Mouse (Mus musculus) midbrain, embryonic 12.5 days (tissue): ENCODE measurements around the gene Ttc34. TPM values are rescaled to one million over a fixed set of nuclear protein-coding genes. Genes with fewer than 3 reads are reported as not detected.
A peak's percentile ranks its signal among the peaks of the same experiment; 100 is the strongest.

Experiments used
- ATAC-seq: fragments of 200-750 bp; cut with Nextera tagmentation; 2 replicates; pipeline ENCODE4 v1.8.0; 2017; ENCODE audit warnings: low read depth, moderate TSS enrichment, moderate library complexity; ENCODE audit not compliant: low FRiP score
- H3K27ac ChIP-seq: fragments of 300-500 bp; sonication (generic); replicated peaks from 2 replicates; pipeline ENCODE4 v1.5.1; 2016; ENCODE audit warnings: mild to moderate bottlenecking
- H3K27me3 ChIP-seq: fragments of 300-500 bp; sonication (generic); 2 replicates; pipeline ENCODE4 v1.6.1; 2016; ENCODE audit warnings: mild to moderate bottlenecking
- H3K36me3 ChIP-seq: fragments of 300-500 bp; sonication (generic); 2 replicates; pipeline ENCODE4 v1.6.1; 2016
- H3K4me1 ChIP-seq: fragments of 300-500 bp; sonication (generic); 2 replicates; pipeline ENCODE4 v1.6.1; 2016
- H3K4me2 ChIP-seq: fragments of 300-500 bp; sonication (generic); replicated peaks from 2 replicates; pipeline ENCODE4 v1.6.1; 2016; ENCODE audit warnings: mild to moderate bottlenecking, moderate library complexity
- H3K4me3 ChIP-seq: fragments of 300-500 bp; sonication (generic); 2 replicates; pipeline ENCODE4 v1.5.1; 2016; ENCODE audit warnings: mild to moderate bottlenecking
- H3K9ac ChIP-seq: fragments of 300-500 bp; sonication (generic); replicated peaks from 2 replicates; pipeline ENCODE4 v1.6.1; 2016; ENCODE audit warnings: mild to moderate bottlenecking, moderate library complexity
- H3K9me3 ChIP-seq: fragments of 300-500 bp; sonication (generic); 2 replicates; pipeline ENCODE4 v1.6.1; 2016; ENCODE audit warnings: mild to moderate bottlenecking
- WGBS: fragments of 180-500 bp; shearing (Covaris S2); methylation state at CpG from one replicate; pipeline ENCODE4 v1.1.7; 2016; 5-methylcytosine and 5-hydroxymethylcytosine counted together
- polyA plus RNA-seq: library from polyadenylated mRNA; unstranded; fragments of >200 nt; fragmentation: Nextera tagmentation; extraction: Ambion mirVana; gene quantifications from 2 replicates; pipeline ENCODE4 v1.2.1, GENCODE M21; 2016

The Ttc34 gene
- polyA plus RNA-seq, 1 experiment from 2014 or later = 0.46 TPM

DNA sequence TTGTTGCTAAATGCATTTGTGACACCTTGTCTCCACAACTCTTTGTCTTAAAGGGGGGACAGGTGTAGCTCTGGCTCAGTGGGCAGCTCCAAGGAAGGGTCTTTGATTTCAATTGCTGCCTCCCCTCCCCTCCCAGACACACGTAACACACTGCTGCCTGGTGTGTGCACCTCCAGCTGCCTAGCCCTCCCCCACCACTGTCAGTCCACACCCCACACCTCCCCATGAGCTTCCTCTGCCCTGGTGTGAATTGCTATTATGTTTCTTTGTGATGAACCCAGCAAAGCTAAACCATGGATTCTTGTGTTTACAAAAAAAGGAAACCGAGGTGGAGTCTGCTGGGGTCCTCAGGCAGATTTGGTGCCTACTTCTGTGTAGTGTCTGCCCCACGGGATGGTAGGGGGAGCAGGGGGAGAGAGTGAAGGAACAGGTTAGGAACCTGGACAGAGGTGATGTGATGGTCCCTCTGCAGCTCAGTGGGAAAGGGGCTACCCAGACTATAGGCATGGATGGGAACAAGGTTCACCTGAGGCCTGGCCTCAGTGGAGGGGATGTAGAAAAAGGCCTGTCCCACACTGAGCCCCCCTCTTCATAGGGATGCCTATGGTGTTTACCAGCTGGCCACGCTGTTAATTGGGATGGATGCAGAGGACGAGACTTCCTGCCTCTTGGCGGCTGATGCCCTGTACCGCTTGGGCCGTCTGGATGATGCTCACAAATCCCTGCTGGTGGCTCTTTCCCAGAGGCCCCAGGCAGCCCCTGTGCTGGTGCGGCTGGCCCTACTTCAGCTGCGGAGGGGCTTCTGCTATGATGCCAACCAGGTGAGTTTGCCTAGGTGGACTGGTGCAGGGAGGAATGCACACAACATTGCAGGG, 20.3 kb downstream of the Ttc34 start:
- Histone ChIP-seq H3K4me1 (peaks cover 14% of the 10 kb centered on the region), H3K9me3 (no peaks in the 10 kb centered on the region), H3K4me3 (no peak overlapping the region), H3K4me2 (no peak overlapping the region), H3K9ac (no peak overlapping the region), H3K36me3 (no peaks in the 10 kb centered on the region), H3K27ac (no peak overlapping the region), H3K27me3 (peaks cover 70% of the 10 kb centered on the region)
- no peak for ATAC-seq
- WGBS = 84% methylated on average over 10 of the region's 10 CpGs

DNA sequence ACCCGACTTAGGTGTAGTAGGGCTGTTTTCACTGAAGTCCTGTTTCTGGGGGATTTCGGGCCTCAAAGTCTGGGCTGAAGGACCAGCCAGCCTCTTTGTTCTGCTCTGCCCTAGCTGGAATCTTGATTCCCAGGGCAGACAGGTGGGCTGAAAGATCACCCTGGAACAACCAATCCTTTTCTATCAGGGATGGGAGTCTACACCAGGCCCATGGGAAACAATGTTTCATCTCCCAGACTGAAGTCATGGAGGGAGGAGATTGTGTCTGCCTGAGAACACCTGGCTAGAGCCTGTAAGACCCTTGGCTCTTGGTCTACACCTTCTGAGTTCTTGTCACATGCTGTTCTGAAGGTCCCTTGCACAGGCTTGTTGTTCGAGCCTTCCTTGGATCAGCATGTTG, 21.3 kb downstream of the Ttc34 start:
- Histone ChIP-seq H3K27ac (no peak overlapping the region), H3K27me3 (peaks cover 64% of the 10 kb centered on the region), H3K9ac (no peak overlapping the region), H3K4me1 (peaks cover 15% of the 10 kb centered on the region), H3K4me2 (no peak overlapping the region), H3K4me3 (no peak overlapping the region), H3K9me3 (no peaks in the 10 kb centered on the region), H3K36me3 (no peaks in the 10 kb centered on the region)
- WGBS = 75% methylated on average over 3 of the region's 3 CpGs
- no peak for ATAC-seq

DNA sequence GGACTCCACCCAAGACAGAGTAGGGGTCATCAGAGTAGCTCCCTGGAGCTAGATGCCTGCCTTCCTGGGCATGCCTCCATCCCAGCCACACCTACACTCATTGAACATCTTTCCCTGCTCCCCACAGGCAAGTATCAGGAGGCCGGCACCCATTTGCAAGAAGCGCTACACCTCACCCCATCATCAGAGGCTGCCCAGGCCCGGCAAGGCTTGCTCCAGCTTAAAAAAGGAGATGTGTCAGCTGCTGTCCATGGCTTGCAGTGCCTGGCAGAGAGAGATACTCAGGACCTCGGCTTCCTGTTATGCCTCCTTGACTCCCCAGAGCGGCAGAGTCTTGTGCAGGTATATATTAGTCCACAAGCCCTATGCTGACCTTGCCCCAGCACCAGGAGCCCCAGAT, 24.7 kb downstream of the Ttc34 start:
- Histone ChIP-seq H3K9me3 (no peaks in the 10 kb centered on the region), H3K4me1 (peaks cover 14% of the 10 kb centered on the region), H3K36me3 (no peaks in the 10 kb centered on the region), H3K9ac (no peak overlapping the region), H3K4me2 (no peak overlapping the region), H3K4me3 (no peak overlapping the region), H3K27me3 (peaks cover 46% of the 10 kb centered on the region), H3K27ac (no peak overlapping the region)
- 79% methylated on average over 5 of the region's 5 CpGs for WGBS
- ATAC-seq = no peak

DNA sequence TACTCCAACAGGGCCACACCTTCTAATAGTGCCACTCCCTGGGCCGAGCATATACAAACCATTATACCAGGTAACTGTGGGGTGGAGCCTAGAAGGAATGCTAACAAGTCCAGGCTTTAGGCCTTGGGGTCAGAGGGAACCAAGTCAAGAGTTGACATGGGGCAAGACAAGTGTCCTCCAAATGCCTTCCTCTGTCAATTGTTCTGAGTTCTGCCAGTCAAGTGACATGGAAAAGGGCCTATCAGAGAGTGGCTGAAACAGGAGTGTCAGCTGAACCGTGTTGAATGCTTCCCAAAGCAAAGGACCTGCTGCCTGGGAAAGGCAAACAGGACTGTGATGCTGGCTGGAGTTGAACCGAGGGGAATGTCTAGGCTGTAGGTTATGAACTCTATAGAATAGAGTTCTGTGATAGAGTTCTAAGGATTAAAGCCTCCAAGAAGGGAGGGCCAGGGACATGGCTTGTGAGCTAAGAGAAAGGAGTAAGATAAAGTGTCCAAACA, 26.2 kb downstream of the Ttc34 start:
- WGBS = 79% methylated on average over 3 of the region's 3 CpGs
- Histone ChIP-seq H3K27me3 (peaks cover 42% of the 10 kb centered on the region), H3K9me3 (no peaks in the 10 kb centered on the region), H3K9ac (no peak overlapping the region), H3K27ac (peak overlapping the region; percentile 71; the same call in 1 of the 2 replicates), H3K36me3 (no peaks in the 10 kb centered on the region), H3K4me3 (no peak overlapping the region), H3K4me1 (peaks cover 14% of the 10 kb centered on the region), H3K4me2 (no peak overlapping the region)
- no peak for ATAC-seq

DNA sequence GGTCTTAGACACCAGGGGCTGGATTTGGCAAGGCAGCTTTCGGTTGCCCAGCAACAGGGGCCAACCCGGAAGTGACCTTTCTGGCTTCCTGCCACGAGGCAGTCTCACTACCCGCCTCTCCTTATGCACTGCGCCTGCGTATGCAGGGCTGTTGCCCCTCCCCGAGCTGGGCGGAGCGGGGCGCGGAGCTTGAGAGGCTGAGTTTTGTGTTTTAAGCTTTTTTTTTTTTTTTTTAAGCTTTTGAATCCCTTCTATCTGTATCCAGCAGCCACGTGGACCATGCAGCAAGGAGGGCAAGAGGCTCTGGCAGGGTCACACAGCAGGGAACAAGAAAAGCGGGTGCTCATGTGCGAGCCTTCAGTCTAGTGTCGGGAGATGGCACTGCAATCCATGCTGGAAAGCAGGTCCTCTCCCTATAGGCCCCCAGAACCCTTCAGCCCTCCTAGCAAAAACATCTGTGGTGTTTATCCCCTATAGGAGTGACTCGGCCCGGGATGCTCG, 27.1 kb downstream of the Ttc34 start:
- Histone ChIP-seq H3K4me1 (peaks cover 14% of the 10 kb centered on the region), H3K36me3 (no peaks in the 10 kb centered on the region), H3K27me3 (peaks cover 42% of the 10 kb centered on the region), H3K4me2 (peak overlapping the region; percentile 57), H3K4me3 (peak overlapping the region; percentile 38), H3K9me3 (no peaks in the 10 kb centered on the region), H3K27ac (peak overlapping the region; percentile 71), H3K9ac (peak overlapping the region; percentile 56)
- under 1% methylated on average over 18 of the region's 18 CpGs for WGBS
- ATAC-seq = peak; percentile 92

DNA sequence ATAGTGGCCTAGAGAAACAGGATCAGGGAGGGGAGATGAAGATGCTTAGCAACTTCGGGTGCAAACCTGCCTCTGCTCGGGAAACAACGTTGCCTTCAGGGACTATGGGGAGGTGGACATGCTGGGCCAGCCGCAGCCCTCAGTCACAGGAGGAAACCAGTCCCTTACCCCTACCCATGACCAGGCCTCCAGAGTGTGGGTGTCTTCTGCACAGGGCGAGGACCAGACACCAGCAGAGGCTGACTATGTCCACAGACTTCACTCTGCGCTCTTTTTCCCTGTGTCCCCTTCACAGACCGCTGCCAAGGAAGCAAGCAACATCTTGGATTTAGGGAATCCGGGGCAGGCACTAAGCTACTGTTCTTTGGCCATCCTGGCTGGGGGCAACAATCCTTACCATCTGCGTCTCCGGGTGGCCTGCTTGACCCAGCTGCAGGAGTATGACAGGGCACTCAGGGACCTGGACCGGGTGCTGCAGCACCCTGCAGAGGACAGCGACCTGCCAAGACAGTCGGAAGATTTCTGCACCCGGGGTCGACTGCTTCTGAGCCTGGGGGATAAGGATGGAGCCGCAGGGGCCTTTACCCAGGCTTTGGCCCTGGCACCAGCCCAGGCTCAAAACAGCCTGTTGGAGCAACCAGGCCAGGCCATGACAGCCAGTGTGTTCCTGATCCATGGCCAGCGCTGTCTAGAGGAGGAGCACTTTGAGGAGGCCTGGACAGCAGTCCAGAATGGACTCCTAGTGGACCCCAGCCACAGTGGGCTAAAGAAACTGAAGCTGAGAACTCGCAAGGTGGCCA, 27.9 kb downstream of the Ttc34 start:
- Histone ChIP-seq H3K36me3 (no peaks in the 10 kb centered on the region), H3K9ac (peak overlapping the region; percentile 56), H3K27me3 (peaks cover 41% of the 10 kb centered on the region), H3K4me3 (0 out of 2 replicates have a peak overlapping the region, but pooled peaks have one; percentile 38), H3K9me3 (no peaks in the 10 kb centered on the region), H3K4me2 (peak overlapping the region; percentile 57; the same call in 1 of the 2 replicates), H3K27ac (peak overlapping the region; percentile 71; the same call in 1 of the 2 replicates), H3K4me1 (peaks cover 14% of the 10 kb centered on the region)
- 82% methylated on average over 18 of the region's 18 CpGs for WGBS
- no peak; the same call in 1 of the 2 replicates for ATAC-seq

DNA sequence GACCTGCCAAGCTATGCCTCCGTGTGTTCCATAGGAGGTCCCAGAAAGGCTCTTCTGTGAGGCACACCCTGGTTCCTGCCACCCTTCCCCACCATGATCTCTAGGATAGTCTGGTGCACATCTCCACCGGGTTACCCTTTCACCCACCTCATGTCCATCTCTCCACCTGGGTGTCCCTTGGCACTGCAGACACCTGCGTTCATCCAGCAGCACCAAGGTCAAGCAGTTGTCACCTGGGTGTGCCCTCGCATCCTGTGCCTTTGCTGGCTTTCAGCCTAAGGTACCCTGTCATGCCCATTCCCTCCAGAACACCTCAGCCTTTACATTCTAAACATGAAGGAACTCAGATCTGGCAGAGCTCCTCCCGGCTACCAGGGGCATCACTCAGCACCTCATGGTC, 29.1 kb downstream of the Ttc34 start:
- peaks cover 39% of the 10 kb centered on the region for H3K27me3 ChIP-seq
- WGBS = 87% methylated on average over 5 of the region's 5 CpGs
- H3K4me2 ChIP-seq = no peak overlapping the region
- no peak overlapping the region for H3K9ac ChIP-seq
- no peak overlapping the region for H3K27ac ChIP-seq
- no peak overlapping the region for H3K4me3 ChIP-seq
- H3K36me3 ChIP-seq = no peaks in the 10 kb centered on the region
- peaks cover 15% of the 10 kb centered on the region for H3K4me1 ChIP-seq
- H3K9me3 ChIP-seq = no peaks in the 10 kb centered on the region
- ATAC-seq = no peak

DNA sequence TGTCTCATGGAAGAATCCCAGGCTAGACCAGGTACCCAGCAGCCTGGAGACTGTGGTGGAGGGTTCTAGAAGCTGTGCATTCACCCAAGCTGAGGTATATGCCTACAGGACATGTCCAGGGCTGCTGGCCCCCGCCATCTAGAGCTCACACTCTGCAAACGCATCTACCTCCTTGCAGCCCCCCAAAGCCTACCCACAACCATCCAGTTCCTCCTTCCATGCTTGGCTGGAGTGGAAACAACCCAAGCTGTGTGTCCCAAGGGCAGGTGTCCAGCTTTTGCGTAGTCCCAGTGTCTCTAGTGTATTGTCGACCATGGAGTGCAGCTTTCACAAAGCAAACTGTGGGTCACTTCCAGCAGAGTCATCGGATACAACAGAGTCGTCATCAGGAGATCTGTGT, 30.0 kb downstream of the Ttc34 start:
- ATAC-seq = no peak
- H3K27ac ChIP-seq = no peak overlapping the region
- H3K36me3 ChIP-seq = no peaks in the 10 kb centered on the region
- no peak overlapping the region for H3K4me2 ChIP-seq
- peaks cover 40% of the 10 kb centered on the region for H3K27me3 ChIP-seq
- no peak overlapping the region for H3K4me3 ChIP-seq
- no peak overlapping the region for H3K9ac ChIP-seq
- WGBS = 91% methylated on average over 6 of the region's 6 CpGs
- no peaks in the 10 kb centered on the region for H3K9me3 ChIP-seq
- peaks cover 23% of the 10 kb centered on the region for H3K4me1 ChIP-seq

DNA sequence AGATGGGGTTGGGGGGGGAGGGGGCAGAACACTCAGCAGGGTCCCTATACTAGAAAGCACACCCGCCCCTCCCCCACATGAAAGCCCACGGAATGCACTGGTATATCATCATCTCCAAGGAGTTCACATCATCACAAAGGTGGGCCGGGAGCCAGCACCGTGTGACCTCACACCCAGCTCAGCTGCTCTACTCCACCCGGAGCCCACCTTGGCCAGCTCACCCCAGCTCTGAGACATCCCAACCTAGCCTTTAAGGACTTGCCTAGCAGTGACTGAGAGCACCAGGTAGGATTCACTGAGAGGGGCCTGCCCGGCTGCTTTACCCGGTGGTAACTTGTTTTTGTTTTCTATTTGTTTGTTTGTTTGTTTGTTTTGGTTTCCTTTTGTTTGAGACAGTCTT, 32.2 kb downstream of the Ttc34 start, which contains the start of gene Mmel1:
Gene Mmel1 (plus strand): TSS at position 146 of the 400 bp plus-strand sequence.
- 89% methylated on average over 7 of the region's 7 CpGs for WGBS
- Histone ChIP-seq H3K27ac (no peak within 1 kb of the TSS), H3K9ac (no peak within 1 kb of the TSS), H3K4me3 (no peak within 1 kb of the TSS), H3K4me1 (peaks cover 17% of the 10 kb centered on the region), H3K27me3 (peaks cover 44% of the 10 kb centered on the region), H3K4me2 (no peak within 1 kb of the TSS), H3K36me3 (no peaks in the 10 kb centered on the region), H3K9me3 (no peaks in the 10 kb centered on the region)
- ATAC-seq = no peak

DNA sequence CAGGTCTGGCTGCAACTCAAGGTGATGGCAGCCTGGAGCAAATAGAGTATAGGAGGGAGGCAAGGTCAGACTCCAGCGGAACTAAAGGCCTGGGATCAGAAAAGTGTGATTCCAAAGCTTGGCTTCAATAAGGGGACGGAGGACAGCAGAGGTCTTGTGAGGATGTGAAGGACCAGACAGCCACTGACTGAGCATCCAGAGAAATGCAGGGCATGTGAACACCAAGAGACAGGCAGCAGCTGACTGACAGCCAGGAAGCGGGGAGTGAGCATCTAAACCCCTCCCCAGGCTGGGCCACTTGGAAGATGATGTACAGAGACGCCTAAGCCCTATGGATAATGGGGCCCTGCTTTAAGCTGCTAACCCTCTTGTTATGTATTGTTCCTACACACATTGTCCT, 33.5 kb downstream of the Ttc34 start:
- no peak for ATAC-seq
- Histone ChIP-seq H3K9ac (no peak overlapping the region), H3K27ac (no peak overlapping the region), H3K4me2 (no peak overlapping the region), H3K9me3 (no peaks in the 10 kb centered on the region), H3K27me3 (peaks cover 44% of the 10 kb centered on the region), H3K4me1 (peaks cover 9% of the 10 kb centered on the region), H3K36me3 (no peaks in the 10 kb centered on the region), H3K4me3 (no peak overlapping the region)
- WGBS = 43% methylated on average over 4 of the region's 4 CpGs

DNA sequence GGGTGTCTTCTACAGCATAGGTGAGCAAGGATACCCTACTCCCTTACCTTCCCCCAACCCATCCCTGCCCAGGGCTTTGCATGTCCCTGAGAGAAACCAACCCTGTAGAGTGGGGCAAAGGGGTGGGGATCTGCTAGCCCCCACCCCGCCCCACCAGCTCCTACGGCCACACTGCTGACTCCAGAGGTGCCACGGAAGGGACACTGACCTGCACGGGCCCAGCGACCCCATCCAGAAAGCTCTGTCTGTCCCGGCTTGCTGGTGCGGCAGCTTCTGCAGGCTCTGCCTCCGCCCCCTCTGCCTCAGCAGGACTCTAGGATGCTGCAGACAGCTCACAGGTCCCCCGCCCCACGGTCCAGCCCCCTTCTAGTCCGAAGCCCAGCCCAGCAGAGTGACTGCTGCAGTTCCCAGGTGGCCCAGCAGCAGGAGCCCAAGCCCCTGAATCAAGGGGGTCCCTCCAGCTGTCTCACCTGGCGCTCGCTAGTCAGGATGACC, 34.5 kb downstream of the Ttc34 start:
- peak; percentile 70 for ATAC-seq
- 2% methylated on average over 13 of the region's 13 CpGs for WGBS
- peak overlapping the region; percentile 8; the same call in 1 of the 2 replicates for H3K9ac ChIP-seq
- no peak overlapping the region for H3K27ac ChIP-seq
- H3K36me3 ChIP-seq = no peaks in the 10 kb centered on the region
- no peaks in the 10 kb centered on the region for H3K9me3 ChIP-seq
- H3K27me3 ChIP-seq = peaks cover 40% of the 10 kb centered on the region
- H3K4me2 ChIP-seq = peak overlapping the region; percentile 47
- H3K4me1 ChIP-seq = peaks cover 9% of the 10 kb centered on the region
- peak overlapping the region; percentile 19 for H3K4me3 ChIP-seq
